Mouse (Mus musculus) midbrain, embryonic 16.5 days (tissue): ENCODE results near the gene Sulf2. TPM values are rescaled to one million over a fixed set of nuclear protein-coding genes. Genes with fewer than 3 reads are reported as not detected.

Experiments
- ATAC-seq: fragments of 200-750 bp; cut with Nextera tagmentation; 2 replicates; pipeline ENCODE4 v1.8.0; 2017; ENCODE audit warnings: moderate TSS enrichment
- H3K27ac ChIP-seq: fragments of 300-500 bp; sonication (generic); 2 replicates; pipeline ENCODE4 v1.5.1; 2014; ENCODE audit warnings: mild to moderate bottlenecking, low read length, mixed read lengths
- H3K27me3 ChIP-seq: fragments of 300-500 bp; sonication (generic); 2 replicates; pipeline ENCODE4 v1.6.1; 2014; ENCODE audit warnings: low read depth, low read length, mixed read lengths; ENCODE audit not compliant: control insufficient read depth, insufficient read depth
- H3K36me3 ChIP-seq: fragments of 300-500 bp; sonication (generic); 2 replicates; pipeline ENCODE4 v1.6.1; 2014; ENCODE audit warnings: mild to moderate bottlenecking, low read length, moderate library complexity, mixed read lengths; ENCODE audit not compliant: control insufficient read depth, insufficient read depth
- H3K4me1 ChIP-seq: fragments of 300-500 bp; sonication (generic); 2 replicates; pipeline ENCODE4 v1.6.1; 2014; ENCODE audit warnings: mild to moderate bottlenecking, low read length, mixed read lengths; ENCODE audit not compliant: control insufficient read depth, insufficient read depth
- H3K4me2 ChIP-seq: fragments of 300-500 bp; sonication (generic); 2 replicates; pipeline ENCODE4 v1.6.1; 2014; ENCODE audit warnings: mild to moderate bottlenecking, low read length, mixed read lengths
- H3K4me3 ChIP-seq: fragments of 300-500 bp; sonication (generic); 2 replicates; pipeline ENCODE4 v1.5.1; 2014; ENCODE audit warnings: low read depth, mild to moderate bottlenecking, low read length, moderate library complexity, mixed read lengths
- H3K9ac ChIP-seq: fragments of 300-500 bp; sonication (generic); 2 replicates; pipeline ENCODE4 v1.6.1; 2014; ENCODE audit warnings: low read depth, low read length, mixed read lengths
- H3K9me3 ChIP-seq: fragments of 300-500 bp; sonication (generic); replicated peaks from 2 replicates; pipeline ENCODE4 v1.6.1; 2014; ENCODE audit warnings: mild to moderate bottlenecking, low read length, mixed read lengths; ENCODE audit not compliant: control insufficient read depth, poor library complexity, severe bottlenecking
- WGBS: fragments of 180-500 bp; shearing (Covaris S2); extraction: QIAGEN DNeasy Blood & Tissue Kit; methylation state at CpG from one replicate; pipeline ENCODE4 v1.1.7; 2014; 5-methylcytosine and 5-hydroxymethylcytosine counted together
- polyA plus RNA-seq: library from polyadenylated mRNA; unstranded; fragments of >200 nt; fragmentation: Nextera tagmentation; extraction: Ambion mirVana; gene quantifications from 2 replicates; pipeline ENCODE4 v1.2.1, GENCODE M21; 2015

The Sulf2 gene
- polyA plus RNA-seq, 1 experiment from 2014 or later, result 88.1 TPM

- Histone ChIP-seq H3K4me1 (peaks cover 32% of the 10 kb centered on the region), H3K27ac (no peak overlapping the region), H3K36me3 (no peaks in the 10 kb centered on the region), H3K9me3 (no peaks in the 10 kb centered on the region), H3K9ac (no peak overlapping the region), H3K4me2 (no peak overlapping the region), H3K4me3 (no peak overlapping the region), H3K27me3 (no peaks in the 10 kb centered on the region)
- WGBS, result 92% methylated on average over 3 of the region's 3 CpGs
- no peak for ATAC-seq
These were observed 127.6 kb downstream of the Sulf2 start for GRCm38 (mm10) chr2:166027834-166028233.

GRCm38 (mm10) chr2:166025943-166026342 is 129.5 kb downstream of the Sulf2 start:
- peaks cover 42% of the 10 kb centered on the region for H3K4me1 ChIP-seq
- H3K27ac ChIP-seq, result no peak overlapping the region
- H3K27me3 ChIP-seq, result no peaks in the 10 kb centered on the region
- no peak overlapping the region for H3K9ac ChIP-seq
- H3K4me3 ChIP-seq, result no peak overlapping the region
- no peaks in the 10 kb centered on the region for H3K9me3 ChIP-seq
- H3K4me2 ChIP-seq, result no peak overlapping the region
- H3K36me3 ChIP-seq, result no peaks in the 10 kb centered on the region
- no peak for ATAC-seq
- 89% methylated on average over 5 of the region's 5 CpGs for WGBS

GRCm38 (mm10) chr2:166024621-166025020 is 130.8 kb downstream of the Sulf2 start:
- Histone ChIP-seq H3K27me3 (no peaks in the 10 kb centered on the region), H3K4me2 (no peak overlapping the region), H3K9me3 (no peaks in the 10 kb centered on the region), H3K27ac (no peak overlapping the region; the same call in 1 of the 2 replicates), H3K9ac (no peak overlapping the region), H3K4me1 (peaks cover 36% of the 10 kb centered on the region), H3K4me3 (no peak overlapping the region), H3K36me3 (no peaks in the 10 kb centered on the region)
- 61% methylated on average over 4 of the region's 4 CpGs for WGBS
- ATAC-seq, result no peak

GRCm38 (mm10) chr2:166024079-166024478 is 131.4 kb downstream of the Sulf2 start:
- no peaks in the 10 kb centered on the region for H3K36me3 ChIP-seq
- peak overlapping the region; percentile 5; the same call in 1 of the 2 replicates for H3K27ac ChIP-seq
- 88% methylated on average over 3 of the region's 3 CpGs for WGBS
- H3K4me3 ChIP-seq, result no peak overlapping the region
- no peak overlapping the region for H3K4me2 ChIP-seq
- no peak overlapping the region for H3K9ac ChIP-seq
- no peaks in the 10 kb centered on the region for H3K27me3 ChIP-seq
- peaks cover 32% of the 10 kb centered on the region for H3K4me1 ChIP-seq
- ATAC-seq, result no peak
- H3K9me3 ChIP-seq, result no peaks in the 10 kb centered on the region

Other genes starting within 250 kb of the Sulf2 start
- 15.5 and 16.0 TPM in 2 replicates for gene Ncoa3, start 163.0 kb downstream of the Sulf2 start, polyA plus RNA-seq